Mouse (Mus musculus) brain, embryonic 14.5 days (tissue): ENCODE data around the gene Zscan25.

Experiments used
- CTCF ChIP-seq: fragments of 200-500 bp; IDR thresholded peaks from 2 replicates; pipeline ENCODE4 v1.5.1; 2012; ENCODE audit warnings: inconsistent platforms, mild to moderate bottlenecking, moderate library complexity, borderline replicate concordance; ENCODE audit not compliant: insufficient read depth, insufficient read length; ENCODE audit errors: extremely low read depth
- POLR2A ChIP-seq: fragments of 200-500 bp; IDR thresholded peaks from 2 replicates; pipeline ENCODE4 v1.6.1; 2012; ENCODE audit warnings: mild to moderate bottlenecking, inconsistent platforms, borderline replicate concordance; ENCODE audit not compliant: poor library complexity, insufficient read depth, insufficient read length, severe bottlenecking; ENCODE audit errors: extremely low read depth

- no peak for TF ChIP-seq POLR2A
- TF ChIP-seq CTCF = no peak
These were observed 30.8 kb upstream of the Zscan25 start for GRCm38 (mm10) chr5:145249520-145249919.
